In the genomic region with DNA sequence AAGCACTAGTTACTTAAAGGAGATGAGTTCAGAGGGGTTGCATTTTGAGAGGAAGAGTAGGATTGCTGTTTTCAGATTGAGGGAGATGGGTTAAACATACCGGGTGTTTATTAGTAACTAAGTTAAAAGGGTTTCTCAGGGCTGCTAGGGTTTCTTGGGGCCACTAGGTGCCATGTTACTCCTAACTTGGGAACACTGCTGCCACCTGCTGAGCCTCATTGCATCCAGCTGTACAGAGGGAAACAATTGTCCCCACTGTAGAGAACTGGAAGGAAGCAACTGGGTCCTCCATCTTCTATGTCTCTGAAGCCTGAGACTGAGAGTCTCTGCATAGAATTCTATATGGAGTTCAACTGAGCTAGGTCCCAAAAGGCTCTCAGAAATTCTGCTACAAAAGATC, we compare ENCODE assay signal across 10 mouse cellular contexts.
DNase-seq lines count a peak whose midpoint lies in the region; ATAC-seq and TF ChIP-seq lines count a peak whose summit lies in the region.
"Had no signal": no experiment of that assay in that cellular context is flagged by ENCODE, and none has a peak within 500 bp of the region (broad histone marks: within the 10 kb centered on the region; RNA-seq: fewer than 3 reads in every experiment).

No protein-coding gene starts in this region.

- WGBS in kidney, adult 2 months, result 45% methylated on average over 1 of the region's 1 CpGs
- 56% methylated on average over 1 of the region's 1 CpGs for WGBS in kidney, embryonic 16.5 days
- 85% methylated on average over 1 of the region's 1 CpGs for WGBS in hindbrain, embryonic 14.5 days

- no peaks in the 10 kb centered on the region for H3K27me3 ChIP-seq in kidney, adult 2 months (replicated peaks; ENCODE audit: control insufficient read depth, insufficient read depth, low read length)
- no peaks in the 10 kb centered on the region for H3K27me3 ChIP-seq in kidney, embryonic 16.5 days (ENCODE audit: insufficient read depth, low read length)
- no peaks in the 10 kb centered on the region for H3K27me3 ChIP-seq in CH12.LX (replicated peaks)
- H3K27me3 ChIP-seq in hindbrain, embryonic 14.5 days (ENCODE audit: control insufficient read depth, insufficient read depth, low read length), result no peaks in the 10 kb centered on the region
- H3K27me3 ChIP-seq: heart, embryonic 15.5 days; limb, embryonic 12.5 days had no signal

- dilution Hi-C loops in CH12.LX (cut with MboI; ENCODE audit: extremely low pct_ligation_motif_present, extremely low pct_unique_long_range_greater_than_20kb, low sequenced_read_pairs), result no loop called here

- H3K9ac ChIP-seq in kidney, embryonic 16.5 days (replicated peaks; ENCODE audit: low read length), result no peak overlapping the region
- H3K9ac ChIP-seq in CH12.LX (ENCODE audit: insufficient read depth, low read depth), result no peak overlapping the region
- no peak overlapping the region for H3K9ac ChIP-seq in hindbrain, embryonic 14.5 days
- H3K9ac ChIP-seq: heart, embryonic 15.5 days; limb, embryonic 12.5 days had no signal

- peak; percentile 58 for TF ChIP-seq CTCF in kidney, adult 2 months (conservative IDR thresholded peaks at IDR 0.05; ENCODE audit: insufficient read depth, insufficient read length, low read depth, low read length)
- peak in 1 of 2 experiments; percentile 71; a peak in 2 of 4 replicates for TF ChIP-seq CTCF in CH12.LX (conservative IDR thresholded peaks at IDR 0.05 in 1 of 2, IDR thresholded peaks at IDR 0.05 in 1 of 2; ENCODE audit: low read depth in 2 of 2, low read length in 2 of 2)

- H3K4me3 ChIP-seq in kidney, adult 2 months (ENCODE audit: insufficient read depth, low read depth, low read length), result no peak overlapping the region
- no peak overlapping the region for H3K4me3 ChIP-seq in kidney, embryonic 16.5 days (ENCODE audit: low read length)
- H3K4me3 ChIP-seq in CH12.LX (replicated peaks in 1 of 3; ENCODE audit: low read depth in 2 of 3, low read length in 2 of 3, poor library complexity in 1 of 3), result no peak overlapping the region
- no peak overlapping the region for H3K4me3 ChIP-seq in hindbrain, embryonic 14.5 days (replicated peaks; ENCODE audit: low read length)
- H3K4me3 ChIP-seq: heart, embryonic 15.5 days; limb, embryonic 12.5 days had no signal

- peak; percentile 32 for DNase-seq in kidney, adult 2 months
- DNase-seq in CH12.LX (ENCODE audit: extremely low read depth), result peak; percentile 9
- DNase-seq in adrenal gland, adult 8-10 months, result peak; percentile 6
- peak; percentile 50 to 59 for DNase-seq in kidney, postnatal 25 days
- DNase-seq in T-cell, adult 2 months (ENCODE audit: low spot score), result no peak
- no peak for DNase-seq in hindbrain, embryonic 14.5 days (ENCODE audit: low spot score)

- no peaks in the 10 kb centered on the region for H3K79me2 ChIP-seq in CH12.LX (replicated peaks; ENCODE audit: control insufficient read depth, extremely low read depth, insufficient read depth, poor library complexity, severe bottlenecking)

- H3K36me3 ChIP-seq in kidney, adult 2 months (ENCODE audit: control insufficient read depth, insufficient read depth, low read length), result no peaks in the 10 kb centered on the region
- H3K36me3 ChIP-seq in kidney, embryonic 16.5 days (ENCODE audit: insufficient read depth, low read length), result no peaks in the 10 kb centered on the region
- H3K36me3 ChIP-seq in CH12.LX (replicated peaks in 1 of 2; ENCODE audit: control insufficient read depth in 1 of 2, insufficient read depth in 1 of 2, low read length in 1 of 2), result no peaks in the 10 kb centered on the region
- H3K36me3 ChIP-seq in hindbrain, embryonic 14.5 days (replicated peaks; ENCODE audit: control insufficient read depth, insufficient read depth), result no peaks in the 10 kb centered on the region
- H3K36me3 ChIP-seq: heart, embryonic 15.5 days; limb, embryonic 12.5 days had no signal

- no peaks in the 10 kb centered on the region for H3K9me3 ChIP-seq in kidney, embryonic 16.5 days (ENCODE audit: low read length)
- H3K9me3 ChIP-seq in CH12.LX (replicated peaks; ENCODE audit: low read length), result no peaks in the 10 kb centered on the region
- no peaks in the 10 kb centered on the region for H3K9me3 ChIP-seq in hindbrain, embryonic 14.5 days (ENCODE audit: control insufficient read depth, low read length)
- H3K9me3 ChIP-seq: heart, embryonic 15.5 days; limb, embryonic 12.5 days had no signal

- no peaks in the 10 kb centered on the region for H3K4me1 ChIP-seq in kidney, adult 2 months (ENCODE audit: control insufficient read depth, insufficient read depth, low read length)
- H3K4me1 ChIP-seq in kidney, embryonic 16.5 days (ENCODE audit: insufficient read depth, low read length), result no peaks in the 10 kb centered on the region
- H3K4me1 ChIP-seq in CH12.LX (ENCODE audit: control insufficient read depth in 1 of 2, insufficient read depth in 2 of 2), result no peaks in the 10 kb centered on the region
- no peaks in the 10 kb centered on the region for H3K4me1 ChIP-seq in hindbrain, embryonic 14.5 days (replicated peaks; ENCODE audit: control insufficient read depth, insufficient read depth, low read length)
- H3K4me1 ChIP-seq: heart, embryonic 15.5 days; limb, embryonic 12.5 days had no signal

- no peak overlapping the region for H3K27ac ChIP-seq in kidney, adult 2 months (ENCODE audit: insufficient read depth, low read depth, low read length)
- H3K27ac ChIP-seq in kidney, embryonic 16.5 days (ENCODE audit: low read length), result no peak overlapping the region
- no peak overlapping the region for H3K27ac ChIP-seq in CH12.LX (ENCODE audit: insufficient read depth, low read depth)
- no peak overlapping the region for H3K27ac ChIP-seq in hindbrain, embryonic 14.5 days
- H3K27ac ChIP-seq: heart, embryonic 15.5 days; limb, embryonic 12.5 days had no signal

- TF ChIP-seq POLR2A in kidney, adult 2 months (IDR thresholded peaks at IDR 0.05; ENCODE audit: low read depth, low read length), result no peak
- TF ChIP-seq POLR2A in CH12.LX (IDR thresholded peaks at IDR 0.05; ENCODE audit: low read depth, low read length), result no peak

- in situ Hi-C loops in CH12.LX (cut with MboI; ENCODE audit: low pct_ligation_motif_present, low pct_unique_long_range_greater_than_20kb, low sequenced_read_pairs), result no loop called here

- no peak for TF ChIP-seq EP300 in CH12.LX (IDR thresholded peaks at IDR 0.05; ENCODE audit: low read length)

- no peak for ATAC-seq in kidney, embryonic 16.5 days (ENCODE audit: low FRiP score, low TSS enrichment)
- ATAC-seq in monocyte, adult 5-6 weeks (replicated peaks; ENCODE audit: insufficient number of reproducible peaks, low FRiP score, low TSS enrichment, poor library complexity, severe bottlenecking), result no peak
- ATAC-seq in hindbrain, embryonic 14.5 days (ENCODE audit: low FRiP score), result no peak

- TF ChIP-seq RAD21 in CH12.LX (IDR thresholded peaks at IDR 0.05; ENCODE audit: low read depth, low read length), result peak; percentile 27

- H3K4me2 ChIP-seq in kidney, embryonic 16.5 days (replicated peaks; ENCODE audit: low read depth, low read length), result no peak overlapping the region
- no peak overlapping the region for H3K4me2 ChIP-seq in CH12.LX (ENCODE audit: insufficient read depth, low read depth, poor library complexity, severe bottlenecking)
- no peak overlapping the region for H3K4me2 ChIP-seq in hindbrain, embryonic 14.5 days (replicated peaks)
- H3K4me2 ChIP-seq: heart, embryonic 15.5 days; limb, embryonic 12.5 days had no signal

TF ChIP-seq in CH12.LX, 34 proteins besides CTCF, POLR2A, EP300 and RAD21:
- no peak for TF ChIP-seq ZC3H11A (IDR thresholded peaks at IDR 0.05; ENCODE audit: low read depth, low read length)
- peak; percentile 45 for TF ChIP-seq SMC3 (IDR thresholded peaks at IDR 0.05; ENCODE audit: low read depth, low read length)

Comparison
In these comparisons a context has a peak if more than half of its experiments do, and no peak if none do; other contexts are left out.
1. DNase-seq: peak in kidney, adult 2 months (single experiment), CH12.LX (single experiment), adrenal gland, adult 8-10 months (single experiment) and kidney, postnatal 25 days (2 of 2); none in T-cell, adult 2 months (single experiment) and hindbrain, embryonic 14.5 days (single experiment).